Mouse (Mus musculus): ENCODE data around the gene Dhx37.

DNA sequence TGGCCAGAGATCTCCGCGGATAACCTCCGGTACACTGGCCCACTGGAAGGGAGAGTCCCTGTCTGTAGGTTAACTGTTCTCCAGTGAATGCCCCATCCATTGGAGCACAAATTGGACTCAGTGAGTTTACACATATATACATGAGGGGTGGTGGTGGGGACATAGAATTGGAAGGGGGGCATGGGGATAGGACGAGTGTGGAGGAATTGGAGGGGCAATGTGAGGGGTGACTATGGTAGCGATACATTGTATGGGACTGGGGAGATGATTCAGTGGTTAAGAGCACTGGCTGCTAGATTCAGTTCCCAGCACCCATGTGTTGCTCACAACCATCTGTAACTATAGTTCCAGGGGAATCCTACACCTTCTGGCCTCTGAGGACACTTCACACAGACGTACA is 30.9 kb downstream of the Dhx37 start:
- TF ChIP-seq CTCF (IDR thresholded peaks at IDR 0.05 in 2 of 3, conservative IDR thresholded peaks at IDR 0.05 in 1 of 3; ENCODE audit: control insufficient read depth in 1 of 3, insufficient read depth in 1 of 3, low read depth in 2 of 3, low read length in 3 of 3, poor library complexity in 1 of 3, severe bottlenecking in 1 of 3) (no peak), MEF2A (IDR thresholded peaks at IDR 0.05; ENCODE audit: extremely low read depth, insufficient replicate concordance, low read depth, low read length, poor library complexity, severe bottlenecking) (no peak), CHD2 (IDR thresholded peaks at IDR 0.05; ENCODE audit: low read length) (no peak), CHD1 (IDR thresholded peaks at IDR 0.05; ENCODE audit: low read depth, low read length) (no peak), MAX (IDR thresholded peaks at IDR 0.05; ENCODE audit: low read length) (no peak)

Measured in MEL (cell line).